Mouse (Mus musculus) ES-E14 (cell line): ENCODE measurements at regions not wholly inside any gene's neighbourhood (a gene's known extent, or its start where the extent isn't known, plus 50 kb on each side); places are given as distances from the start of the nearest gene placed in this dataset.

ENCODE experiments used
- CHD2 ChIP-seq: IDR thresholded peaks from 2 replicates; pipeline ENCODE4 v1.6.1; 2014; ENCODE audit warnings: mild to moderate bottlenecking, low read depth, low read length, inconsistent platforms
- ZC3H11A ChIP-seq: IDR thresholded peaks from 2 replicates; pipeline ENCODE4 v1.6.1; 2012; ENCODE audit warnings: low read depth, mild to moderate bottlenecking, inconsistent platforms, low read length, borderline replicate concordance
- ZNF384 ChIP-seq: IDR thresholded peaks from 2 replicates; pipeline ENCODE4 v1.6.1; 2012; ENCODE audit warnings: low read depth, low read length, inconsistent platforms

GRCm38 (mm10) chr8:5994846-5995245 lies 889.7 kb upstream of the Slc10a2 start:
- TF ChIP-seq CHD2 (no peak), ZNF384 (no peak), ZC3H11A (peak; percentile 65; the same call in 1 of the 2 replicates)
